Comparison of ENCODE assay signal across 33 mouse cellular contexts in the genomic region with DNA sequence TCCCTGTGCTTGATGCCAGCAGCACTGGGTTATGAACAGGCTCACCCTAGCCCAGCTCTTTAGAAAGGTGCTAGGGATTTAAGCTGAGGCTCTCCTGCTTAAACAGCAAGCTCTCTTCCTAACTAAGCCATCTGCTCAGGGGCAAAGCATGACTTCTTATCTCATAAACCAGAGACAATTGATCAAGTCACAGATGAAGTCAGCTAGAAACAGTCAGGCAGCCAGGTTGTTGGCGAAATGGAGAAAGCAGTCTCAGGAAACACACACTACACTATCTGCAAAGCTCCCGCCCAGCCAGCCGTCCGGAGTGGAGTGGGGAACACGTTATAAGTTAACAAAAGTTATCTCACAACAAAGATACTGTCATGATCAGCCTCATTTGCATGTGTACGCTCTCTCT. TPM values are rescaled to one million over a fixed set of nuclear protein-coding genes. Genes with fewer than 3 reads are reported as not detected.
DNase-seq lines count a peak whose midpoint lies in the region; ATAC-seq and TF ChIP-seq lines count a peak whose summit lies in the region.
"Had no signal": no experiment of that assay in that cellular context is flagged by ENCODE, and none has a peak within 500 bp of the region (broad histone marks: within the 10 kb centered on the region; RNA-seq: fewer than 3 reads in every experiment).

No protein-coding gene starts in this region.

- no peak overlapping the region for H3K4me3 ChIP-seq in intestine, embryonic 15.5 days (replicated peaks)
- H3K4me3 ChIP-seq in intestine, postnatal 0 days (ENCODE audit: low read depth, low read length) = no peak overlapping the region
- no peak overlapping the region for H3K4me3 ChIP-seq in liver, embryonic 12.5 days
- H3K4me3 ChIP-seq: forebrain, embryonic 13.5 days; heart, embryonic 13.5 days; kidney, embryonic 15.5 days; midbrain, embryonic 12.5 days; neural tube, embryonic 15.5 days had no signal

- H3K27ac ChIP-seq in intestine, embryonic 15.5 days = no peak overlapping the region
- no peak overlapping the region for H3K27ac ChIP-seq in intestine, postnatal 0 days (ENCODE audit: low read depth, low read length)
- peak overlapping the region; percentile 92 for H3K27ac ChIP-seq in liver, embryonic 12.5 days
- H3K27ac ChIP-seq: forebrain, embryonic 13.5 days; heart, embryonic 13.5 days; hindbrain, postnatal 0 days; kidney, embryonic 15.5 days; macrophage; midbrain, embryonic 12.5 days; neural tube, embryonic 15.5 days had no signal

- H3K4me1 ChIP-seq in intestine, embryonic 15.5 days (replicated peaks) = no peaks in the 10 kb centered on the region
- H3K4me1 ChIP-seq in intestine, postnatal 0 days (replicated peaks; ENCODE audit: control insufficient read depth, insufficient read depth, low read length) = no peaks in the 10 kb centered on the region
- peaks cover 50% of the 10 kb centered on the region for H3K4me1 ChIP-seq in liver, embryonic 12.5 days
- H3K4me1 ChIP-seq: forebrain, embryonic 13.5 days; heart, embryonic 13.5 days; kidney, embryonic 15.5 days; midbrain, embryonic 12.5 days; neural tube, embryonic 15.5 days had no signal

- no peaks in the 10 kb centered on the region for H3K9me3 ChIP-seq in intestine, embryonic 15.5 days
- no peaks in the 10 kb centered on the region for H3K9me3 ChIP-seq in intestine, postnatal 0 days (ENCODE audit: control insufficient read depth)
- H3K9me3 ChIP-seq in liver, embryonic 12.5 days (replicated peaks) = no peaks in the 10 kb centered on the region
- H3K9me3 ChIP-seq: forebrain, embryonic 13.5 days; heart, embryonic 13.5 days; kidney, embryonic 15.5 days; midbrain, embryonic 12.5 days; neural tube, embryonic 15.5 days had no signal

- ATAC-seq in intestine, embryonic 15.5 days = peak; percentile 20; the same call in 1 of the 2 replicates
- ATAC-seq in intestine, postnatal 0 days = no peak
- peak; percentile 80 for ATAC-seq in liver, embryonic 12.5 days
- peak; percentile 85 for ATAC-seq in megakaryocyte progenitor cell, adult 5-6 weeks (replicated peaks; ENCODE audit: poor library complexity)
- ATAC-seq: forebrain, embryonic 13.5 days; hindbrain, postnatal 0 days; lung, postnatal 0 days had no signal

- H3K27me3 ChIP-seq in intestine, embryonic 15.5 days (replicated peaks) = no peaks in the 10 kb centered on the region
- no peaks in the 10 kb centered on the region for H3K27me3 ChIP-seq in intestine, postnatal 0 days (replicated peaks; ENCODE audit: control insufficient read depth, insufficient read depth, low read length)
- no peaks in the 10 kb centered on the region for H3K27me3 ChIP-seq in liver, embryonic 12.5 days (replicated peaks)
- H3K27me3 ChIP-seq: forebrain, embryonic 13.5 days; heart, embryonic 13.5 days; kidney, embryonic 15.5 days; midbrain, embryonic 12.5 days; neural tube, embryonic 15.5 days had no signal

- no peak overlapping the region for H3K9ac ChIP-seq in intestine, embryonic 15.5 days
- H3K9ac ChIP-seq in intestine, postnatal 0 days (ENCODE audit: low read depth, low read length) = no peak overlapping the region
- peak overlapping the region; percentile 53; the same call in 1 of the 2 replicates for H3K9ac ChIP-seq in liver, embryonic 12.5 days
- H3K9ac ChIP-seq: forebrain, embryonic 13.5 days; heart, embryonic 13.5 days; kidney, embryonic 15.5 days; midbrain, embryonic 12.5 days; neural tube, embryonic 15.5 days had no signal

- DNase-seq in c-Kit-positive CD71-positive TER-119-positive erythroid progenitor cells, embryonic 14.5 days (ENCODE audit: low spot score) = peak; percentile 62
- DNase-seq in frontal cortex, postnatal 25 days (ENCODE audit: low spot score in 2 of 2) = no peak
- DNase-seq in ovary, postnatal 36 days (ENCODE audit: low spot score) = no peak
- no peak for DNase-seq in thymus, postnatal 10 days (ENCODE audit: low spot score in 2 of 2)
- DNase-seq: adrenal gland, postnatal 36 days; cerebellum, adult 9-10 months; gastrocnemius, postnatal 14 days; heart, adult 11 months; heart, postnatal 14 days; kidney, adult 11 months; kidney, postnatal 36 days; right cerebral cortex, postnatal 25 days; spleen, adult 18-20 months; thymus, postnatal 25 days had no signal

- no peak overlapping the region for H3K4me2 ChIP-seq in intestine, embryonic 15.5 days (replicated peaks)
- no peak overlapping the region for H3K4me2 ChIP-seq in intestine, postnatal 0 days (replicated peaks; ENCODE audit: low read depth)
- H3K4me2 ChIP-seq in liver, embryonic 12.5 days = peak overlapping the region; percentile 29
- H3K4me2 ChIP-seq: forebrain, embryonic 13.5 days; heart, embryonic 13.5 days; kidney, embryonic 15.5 days; midbrain, embryonic 12.5 days; neural tube, embryonic 15.5 days had no signal

- TF ChIP-seq CTCF in intestine, postnatal 0 days (IDR thresholded peaks at IDR 0.05; ENCODE audit: low read depth) = no peak

- H3K36me3 ChIP-seq in intestine, embryonic 15.5 days = no peaks in the 10 kb centered on the region
- H3K36me3 ChIP-seq in intestine, postnatal 0 days (ENCODE audit: control insufficient read depth, insufficient read depth) = no peaks in the 10 kb centered on the region
- H3K36me3 ChIP-seq in liver, embryonic 12.5 days = no peaks in the 10 kb centered on the region
- H3K36me3 ChIP-seq: heart, embryonic 13.5 days; kidney, embryonic 15.5 days; midbrain, embryonic 12.5 days; neural tube, embryonic 15.5 days had no signal

- WGBS in intestine, embryonic 15.5 days = 69% methylated on average over 6 of the region's 6 CpGs
- WGBS in intestine, postnatal 0 days = 50% methylated on average over 6 of the region's 6 CpGs
- 23% methylated on average over 6 of the region's 6 CpGs for WGBS in liver, embryonic 12.5 days (ENCODE audit: insufficient replicate concordance)

RNA-seq across cellular contexts. Expression of a gene that starts 45.5 kb away (rescaled TPM):
- not detected in 2 replicates for polyA plus RNA-seq in intestine, embryonic 15.5 days (2015; fragmentation: Nextera tagmentation; extraction: Ambion mirVana)
- polyA plus RNA-seq in intestine, postnatal 0 days (2015; fragmentation: Nextera tagmentation; extraction: Ambion mirVana) = not detected in 2 replicates
- polyA plus RNA-seq in liver, embryonic 12.5 days (2016; fragmentation: Nextera tagmentation; extraction: Ambion mirVana) = not detected in 2 replicates
- not detected in 2 replicates for total RNA-seq in megakaryocyte progenitor cell, adult 5-6 weeks (2015)
- total RNA-seq in megakaryocyte progenitor cell, adult 5-6 weeks (2017) = not detected in 2 replicates
- total RNA-seq: adrenal gland, adult 18-20 months; adrenal gland, postnatal 36 days; gastrocnemius, postnatal 14 days; heart, postnatal 14 days; hindbrain, postnatal 0 days; left cerebral cortex, adult 18-20 months; left cerebral cortex, postnatal 36 days; liver, adult 2 months had no signal
- polyA plus RNA-seq: cortical plate, adult 2 months; embryonic facial prominence, embryonic 11.5 days; forebrain, embryonic 13.5 days; heart, embryonic 13.5 days; hindbrain, embryonic 11.5 days; hindbrain, postnatal 0 days; kidney, embryonic 15.5 days; liver, adult 2 months; lung, postnatal 0 days; macrophage; midbrain, embryonic 12.5 days; neural tube, embryonic 15.5 days had no signal
